Mouse (Mus musculus): ENCODE data around the gene Fgfrl1. TPM values are rescaled to one million over a fixed set of nuclear protein-coding genes. Genes with fewer than 3 reads are reported as not detected.
A peak's percentile ranks its signal among the peaks of the same experiment; 100 is the strongest.

The Fgfrl1 gene
- polyA plus RNA-seq, 1 experiment from 2014 or later, result 32.7 TPM

GRCm38 (mm10) chr5:108651823-108652222 is 40.4 kb upstream of the Fgfrl1 start:
- no peak overlapping the region for H3K9ac ChIP-seq (ENCODE audit: low read depth, low read length)
- H3K4me1 ChIP-seq (ENCODE audit: control insufficient read depth, insufficient read depth, low read length), result no peaks in the 10 kb centered on the region
- H3K27me3 ChIP-seq (ENCODE audit: control insufficient read depth, insufficient read depth, low read length), result no peaks in the 10 kb centered on the region
- WGBS, result 68% methylated on average over 1 of the region's 1 CpGs
- no peak overlapping the region for H3K4me2 ChIP-seq (replicated peaks; ENCODE audit: low read depth, low read length)
- no peak overlapping the region for H3K4me3 ChIP-seq (ENCODE audit: low read length)
- ATAC-seq (ENCODE audit: low FRiP score, low TSS enrichment), result peak; percentile 62; the same call in 1 of the 2 replicates
- peaks cover 68% of the 10 kb centered on the region for H3K36me3 ChIP-seq (ENCODE audit: control insufficient read depth, insufficient read depth, low read length)
- H3K9me3 ChIP-seq (ENCODE audit: control insufficient read depth, low read length), result no peaks in the 10 kb centered on the region
- no peak overlapping the region for H3K27ac ChIP-seq (ENCODE audit: low read depth, low read length)

DNA sequence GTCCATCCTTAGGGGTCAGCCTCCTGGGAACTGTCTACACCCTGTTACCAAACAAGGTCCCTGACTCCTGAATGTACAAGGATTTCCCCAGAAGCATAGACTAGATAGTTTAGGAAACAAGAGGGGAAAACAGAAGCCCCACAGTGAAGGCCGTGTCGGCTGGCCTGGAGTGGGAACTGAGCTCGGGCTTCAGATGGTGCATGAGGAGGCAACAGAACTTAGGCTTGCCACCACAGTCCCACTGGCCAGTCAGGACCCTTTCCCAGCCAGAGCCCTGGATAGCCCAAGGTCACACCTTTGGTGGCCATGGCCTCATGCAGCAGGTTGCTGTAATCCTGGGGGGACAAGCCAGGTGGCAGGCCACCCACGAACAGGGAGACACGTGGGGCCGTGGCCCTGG is 38.8 kb upstream of the Fgfrl1 start:
- H3K36me3 ChIP-seq (ENCODE audit: control insufficient read depth, insufficient read depth, low read length), result peaks cover 61% of the 10 kb centered on the region
- no peak overlapping the region for H3K4me2 ChIP-seq (replicated peaks; ENCODE audit: low read depth, low read length)
- no peaks in the 10 kb centered on the region for H3K9me3 ChIP-seq (ENCODE audit: control insufficient read depth, low read length)
- H3K4me1 ChIP-seq (ENCODE audit: control insufficient read depth, insufficient read depth, low read length), result no peaks in the 10 kb centered on the region
- WGBS, result 89% methylated on average over 6 of the region's 6 CpGs
- no peak overlapping the region for H3K9ac ChIP-seq (ENCODE audit: low read depth, low read length)
- ATAC-seq (ENCODE audit: low FRiP score, low TSS enrichment), result no peak
- no peaks in the 10 kb centered on the region for H3K27me3 ChIP-seq (ENCODE audit: control insufficient read depth, insufficient read depth, low read length)
- no peak overlapping the region for H3K27ac ChIP-seq (ENCODE audit: low read depth, low read length)
- no peak overlapping the region for H3K4me3 ChIP-seq (ENCODE audit: low read length)

GRCm38 (mm10) chr5:108654444-108654990 is 37.7 kb upstream of the Fgfrl1 start:
- Histone ChIP-seq H3K36me3 (ENCODE audit: control insufficient read depth, insufficient read depth, low read length) (peaks cover 57% of the 10 kb centered on the region), H3K4me3 (ENCODE audit: low read length) (no peak overlapping the region), H3K27ac (ENCODE audit: low read depth, low read length) (no peak overlapping the region), H3K27me3 (ENCODE audit: control insufficient read depth, insufficient read depth, low read length) (no peaks in the 10 kb centered on the region), H3K4me1 (ENCODE audit: control insufficient read depth, insufficient read depth, low read length) (peaks cover 6% of the 10 kb centered on the region; the same call in 1 of the 2 replicates), H3K9ac (ENCODE audit: low read depth, low read length) (no peak overlapping the region), H3K9me3 (ENCODE audit: control insufficient read depth, low read length) (no peaks in the 10 kb centered on the region), H3K4me2 (replicated peaks; ENCODE audit: low read depth, low read length) (no peak overlapping the region)
- ATAC-seq (ENCODE audit: low FRiP score, low TSS enrichment), result no peak
- WGBS, result 90% methylated on average over 10 of the region's 10 CpGs

DNA sequence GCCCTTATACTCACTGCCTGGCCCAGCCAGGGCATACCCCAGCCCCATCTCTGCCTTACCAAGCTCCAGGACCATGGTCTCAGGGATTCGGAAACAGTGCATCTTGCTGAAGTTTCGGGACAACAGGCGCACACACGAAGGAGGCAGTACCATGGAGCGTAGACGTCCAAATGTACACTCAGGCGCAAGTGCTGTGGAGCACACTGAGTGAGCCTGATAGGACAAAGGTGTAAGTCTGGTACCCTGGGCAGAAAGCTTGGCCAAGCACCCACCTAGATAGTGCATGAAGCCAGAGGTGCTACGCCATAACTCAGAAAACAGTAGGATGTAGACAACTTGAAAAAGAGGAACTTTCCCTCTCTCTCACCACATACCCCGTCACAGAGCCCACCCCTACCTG is 36.8 kb upstream of the Fgfrl1 start:
- Histone ChIP-seq H3K4me1 (ENCODE audit: control insufficient read depth, insufficient read depth, low read length) (peaks cover 13% of the 10 kb centered on the region), H3K27me3 (ENCODE audit: control insufficient read depth, insufficient read depth, low read length) (no peaks in the 10 kb centered on the region), H3K4me3 (ENCODE audit: low read length) (no peak overlapping the region), H3K9me3 (ENCODE audit: control insufficient read depth, low read length) (no peaks in the 10 kb centered on the region), H3K27ac (ENCODE audit: low read depth, low read length) (no peak overlapping the region), H3K9ac (ENCODE audit: low read depth, low read length) (no peak overlapping the region), H3K36me3 (ENCODE audit: control insufficient read depth, insufficient read depth, low read length) (peaks cover 54% of the 10 kb centered on the region), H3K4me2 (replicated peaks; ENCODE audit: low read depth, low read length) (no peak overlapping the region)
- 97% methylated on average over 9 of the region's 9 CpGs for WGBS
- ATAC-seq (ENCODE audit: low FRiP score, low TSS enrichment), result no peak

GRCm38 (mm10) chr5:108655891-108656650 is 36.1 kb upstream of the Fgfrl1 start:
- H3K4me3 ChIP-seq (ENCODE audit: low read length), result no peak overlapping the region
- H3K27ac ChIP-seq (ENCODE audit: low read depth, low read length), result no peak overlapping the region
- peaks cover 54% of the 10 kb centered on the region for H3K36me3 ChIP-seq (ENCODE audit: control insufficient read depth, insufficient read depth, low read length)
- H3K4me2 ChIP-seq (replicated peaks; ENCODE audit: low read depth, low read length), result no peak overlapping the region
- WGBS, result 95% methylated on average over 15 of the region's 15 CpGs
- H3K4me1 ChIP-seq (ENCODE audit: control insufficient read depth, insufficient read depth, low read length), result peaks cover 13% of the 10 kb centered on the region
- no peak for ATAC-seq (ENCODE audit: low FRiP score, low TSS enrichment)
- no peaks in the 10 kb centered on the region for H3K27me3 ChIP-seq (ENCODE audit: control insufficient read depth, insufficient read depth, low read length)
- H3K9ac ChIP-seq (ENCODE audit: low read depth, low read length), result no peak overlapping the region
- H3K9me3 ChIP-seq (ENCODE audit: control insufficient read depth, low read length), result no peaks in the 10 kb centered on the region

DNA sequence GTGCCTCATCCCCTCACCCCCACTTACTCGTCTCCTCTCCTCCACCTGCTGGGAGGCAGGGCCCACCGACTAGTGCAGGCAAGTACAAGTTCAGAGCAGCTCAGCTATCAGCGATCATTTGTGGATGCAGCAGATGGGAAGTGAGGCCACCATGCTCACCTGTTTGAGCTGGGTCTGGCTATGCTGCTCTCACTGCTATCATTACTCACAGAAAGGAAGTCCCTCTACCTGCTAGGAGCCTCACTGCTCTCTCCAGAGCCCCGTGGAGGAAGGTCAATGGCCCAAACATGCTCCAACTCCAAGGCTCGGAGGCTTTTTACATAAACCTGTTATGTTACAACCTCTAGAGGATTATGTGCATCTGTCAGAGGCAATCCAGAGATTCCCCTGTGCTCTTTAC is 34.8 kb upstream of the Fgfrl1 start:
- H3K9ac ChIP-seq (ENCODE audit: low read depth, low read length), result no peak overlapping the region
- H3K36me3 ChIP-seq (ENCODE audit: control insufficient read depth, insufficient read depth, low read length), result peaks cover 44% of the 10 kb centered on the region
- no peak overlapping the region for H3K4me2 ChIP-seq (replicated peaks; ENCODE audit: low read depth, low read length)
- H3K27ac ChIP-seq (ENCODE audit: low read depth, low read length), result no peak overlapping the region
- no peaks in the 10 kb centered on the region for H3K27me3 ChIP-seq (ENCODE audit: control insufficient read depth, insufficient read depth, low read length)
- H3K4me3 ChIP-seq (ENCODE audit: low read length), result no peak overlapping the region
- H3K9me3 ChIP-seq (ENCODE audit: control insufficient read depth, low read length), result no peaks in the 10 kb centered on the region
- 83% methylated on average over 5 of the region's 5 CpGs for WGBS
- no peak for ATAC-seq (ENCODE audit: low FRiP score, low TSS enrichment)
- H3K4me1 ChIP-seq (ENCODE audit: control insufficient read depth, insufficient read depth, low read length), result peaks cover 13% of the 10 kb centered on the region

GRCm38 (mm10) chr5:108658611-108659010 is 33.6 kb upstream of the Fgfrl1 start:
- no peaks in the 10 kb centered on the region for H3K27me3 ChIP-seq (ENCODE audit: control insufficient read depth, insufficient read depth, low read length)
- H3K9ac ChIP-seq (ENCODE audit: low read depth, low read length), result no peak overlapping the region
- no peak overlapping the region for H3K27ac ChIP-seq (ENCODE audit: low read depth, low read length)
- no peak for ATAC-seq (ENCODE audit: low FRiP score, low TSS enrichment)
- H3K4me3 ChIP-seq (ENCODE audit: low read length), result no peak overlapping the region
- H3K4me2 ChIP-seq (replicated peaks; ENCODE audit: low read depth, low read length), result no peak overlapping the region
- no peaks in the 10 kb centered on the region for H3K9me3 ChIP-seq (ENCODE audit: control insufficient read depth, low read length)
- H3K36me3 ChIP-seq (ENCODE audit: control insufficient read depth, insufficient read depth, low read length), result peaks cover 33% of the 10 kb centered on the region
- 93% methylated on average over 1 of the region's 1 CpGs for WGBS
- peaks cover 13% of the 10 kb centered on the region for H3K4me1 ChIP-seq (ENCODE audit: control insufficient read depth, insufficient read depth, low read length)

DNA sequence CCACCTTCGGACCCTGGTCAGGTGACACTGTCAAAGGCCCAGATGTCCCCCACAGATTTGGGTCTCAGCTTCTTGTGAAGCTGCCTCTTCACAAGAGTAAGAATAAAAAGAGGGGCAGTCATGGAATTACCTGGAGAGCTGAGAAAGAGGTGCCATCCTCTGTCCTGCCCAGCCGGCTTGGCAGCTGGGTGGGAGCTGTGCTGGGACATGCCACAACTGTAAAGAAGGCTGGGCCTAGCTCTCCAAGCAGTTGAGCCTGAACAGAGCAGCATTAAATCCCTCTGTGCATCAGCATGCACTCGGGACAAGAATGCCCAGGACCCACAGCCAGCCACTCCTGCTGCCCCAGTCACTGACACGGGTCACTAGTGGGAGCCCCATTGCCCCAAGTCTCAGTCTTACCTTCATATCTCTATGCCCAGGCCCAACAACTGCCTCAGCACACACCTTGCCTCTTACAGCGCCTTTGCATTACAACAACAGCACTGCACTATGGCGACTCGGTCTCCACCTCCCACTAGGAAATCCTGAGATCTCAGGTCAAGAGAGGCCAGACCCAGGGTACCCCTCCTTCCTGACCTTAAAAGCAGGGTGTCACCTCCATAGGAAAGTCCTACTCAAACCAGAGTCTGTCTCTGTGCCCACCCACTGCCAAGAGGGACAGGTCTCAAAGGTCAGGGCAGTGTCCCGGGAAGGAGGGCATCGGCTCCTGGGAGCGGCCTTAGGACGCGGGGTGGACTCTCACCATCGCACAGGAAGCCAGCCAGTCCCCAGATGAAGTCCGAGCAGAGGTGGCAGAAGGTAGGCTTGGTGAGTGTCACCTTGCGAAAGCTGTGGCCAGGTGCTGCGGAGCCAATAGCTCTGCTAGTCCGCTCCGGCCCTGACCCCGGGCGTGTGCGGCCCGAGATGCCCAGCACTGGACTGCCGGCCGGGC is 32.2 kb upstream of the Fgfrl1 start, which contains the start of gene Idua:
Idua (plus strand) TSS at position 634 of the 934 bp plus-strand sequence.
- 11% methylated on average over 24 of the region's 24 CpGs for WGBS
- Histone ChIP-seq H3K9ac (ENCODE audit: low read depth, low read length) (peak within 1 kb of the TSS; percentile 78), H3K4me1 (ENCODE audit: control insufficient read depth, insufficient read depth, low read length) (peaks cover 13% of the 10 kb centered on the region), H3K9me3 (ENCODE audit: control insufficient read depth, low read length) (no peaks in the 10 kb centered on the region), H3K27ac (ENCODE audit: low read depth, low read length) (no peak within 1 kb of the TSS), H3K4me3 (ENCODE audit: low read length) (peak within 1 kb of the TSS; percentile 71), H3K36me3 (ENCODE audit: control insufficient read depth, insufficient read depth, low read length) (peaks cover 20% of the 10 kb centered on the region), H3K27me3 (ENCODE audit: control insufficient read depth, insufficient read depth, low read length) (no peaks in the 10 kb centered on the region), H3K4me2 (replicated peaks; ENCODE audit: low read depth, low read length) (peak within 1 kb of the TSS; percentile 92)
- ATAC-seq (ENCODE audit: low FRiP score, low TSS enrichment), result peak; percentile 50
